Mouse (Mus musculus): ENCODE results near the gene Lrrc4c. TPM values are rescaled to one million over a fixed set of nuclear protein-coding genes. Genes with fewer than 3 reads are reported as not detected.
A peak's percentile ranks its signal among the peaks of the same experiment; 100 is the strongest.

Lrrc4c gene
- polyA plus RNA-seq, 1 experiment from 2014 or later: 40.0 TPM

GRCm38 (mm10) chr2:97524256-97524922 is 1206.4 kb downstream of the Lrrc4c start:
- Histone ChIP-seq H3K9me3 (ENCODE audit: control insufficient read depth, low read length) (no peaks in the 10 kb centered on the region), H3K4me1 (ENCODE audit: control insufficient read depth, insufficient read depth, low read length) (no peaks in the 10 kb centered on the region), H3K9ac (replicated peaks; ENCODE audit: low read depth, low read length) (no peak overlapping the region), H3K36me3 (ENCODE audit: control insufficient read depth, insufficient read depth, low read length) (no peaks in the 10 kb centered on the region), H3K27me3 (ENCODE audit: control insufficient read depth, insufficient read depth, low read length) (no peaks in the 10 kb centered on the region), H3K27ac (ENCODE audit: low read depth, low read length) (no peak overlapping the region), H3K4me3 (ENCODE audit: low read depth, low read length) (no peak overlapping the region), H3K4me2 (ENCODE audit: low read depth, low read length) (no peak overlapping the region)
- no peak for ATAC-seq (ENCODE audit: low read depth)
- 36% methylated on average over 2 of the region's 2 CpGs for WGBS

GRCm38 (mm10) chr2:97525107-97525506 is 1207.1 kb downstream of the Lrrc4c start:
- ATAC-seq (ENCODE audit: low read depth): no peak
- Histone ChIP-seq H3K4me1 (ENCODE audit: control insufficient read depth, insufficient read depth, low read length) (no peaks in the 10 kb centered on the region), H3K27me3 (ENCODE audit: control insufficient read depth, insufficient read depth, low read length) (no peaks in the 10 kb centered on the region), H3K36me3 (ENCODE audit: control insufficient read depth, insufficient read depth, low read length) (no peaks in the 10 kb centered on the region), H3K9me3 (ENCODE audit: control insufficient read depth, low read length) (no peaks in the 10 kb centered on the region), H3K4me3 (ENCODE audit: low read depth, low read length) (no peak overlapping the region), H3K27ac (ENCODE audit: low read depth, low read length) (no peak overlapping the region), H3K4me2 (ENCODE audit: low read depth, low read length) (no peak overlapping the region), H3K9ac (replicated peaks; ENCODE audit: low read depth, low read length) (no peak overlapping the region)
- 94% methylated on average over 2 of the region's 2 CpGs for WGBS

- H3K27me3 ChIP-seq (ENCODE audit: control insufficient read depth, insufficient read depth, low read length): no peaks in the 10 kb centered on the region
- no peak overlapping the region for H3K4me3 ChIP-seq (ENCODE audit: low read depth, low read length)
- no peaks in the 10 kb centered on the region for H3K36me3 ChIP-seq (ENCODE audit: control insufficient read depth, insufficient read depth, low read length)
- WGBS: 56% methylated on average over 4 of the region's 4 CpGs
- H3K4me1 ChIP-seq (ENCODE audit: control insufficient read depth, insufficient read depth, low read length): no peaks in the 10 kb centered on the region
- H3K4me2 ChIP-seq (ENCODE audit: low read depth, low read length): no peak overlapping the region
- H3K9ac ChIP-seq (replicated peaks; ENCODE audit: low read depth, low read length): no peak overlapping the region
- no peak overlapping the region for H3K27ac ChIP-seq (ENCODE audit: low read depth, low read length)
- ATAC-seq (ENCODE audit: low read depth): no peak
- no peaks in the 10 kb centered on the region for H3K9me3 ChIP-seq (ENCODE audit: control insufficient read depth, low read length)
Measured at GRCm38 (mm10) chr2:97530622-97531021, 1212.7 kb downstream of the Lrrc4c start.

- no peaks in the 10 kb centered on the region for H3K27me3 ChIP-seq (ENCODE audit: control insufficient read depth, insufficient read depth, low read length)
- peak; percentile 80 for ATAC-seq (ENCODE audit: low read depth)
- no peaks in the 10 kb centered on the region for H3K36me3 ChIP-seq (ENCODE audit: control insufficient read depth, insufficient read depth, low read length)
- WGBS: 53% methylated on average over 10 of the region's 10 CpGs
- no peak overlapping the region for H3K4me3 ChIP-seq (ENCODE audit: low read depth, low read length)
- peak overlapping the region; percentile 35; the same call in 1 of the 2 replicates for H3K27ac ChIP-seq (ENCODE audit: low read depth, low read length)
- H3K9me3 ChIP-seq (ENCODE audit: control insufficient read depth, low read length): no peaks in the 10 kb centered on the region
- peaks cover 6% of the 10 kb centered on the region; the same call in 1 of the 2 replicates for H3K4me1 ChIP-seq (ENCODE audit: control insufficient read depth, insufficient read depth, low read length)
- no peak overlapping the region for H3K4me2 ChIP-seq (ENCODE audit: low read depth, low read length)
- no peak overlapping the region for H3K9ac ChIP-seq (replicated peaks; ENCODE audit: low read depth, low read length)
Measured at GRCm38 (mm10) chr2:97543691-97544672, 1226.0 kb downstream of the Lrrc4c start.

GRCm38 (mm10) chr2:97544673-97545071 is 1226.7 kb downstream of the Lrrc4c start:
- ATAC-seq (ENCODE audit: low read depth): peak; percentile 57; the same call in 1 of the 2 replicates

GRCm38 (mm10) chr2:97545946-97546345 is 1228.0 kb downstream of the Lrrc4c start:
- Histone ChIP-seq H3K4me2 (ENCODE audit: low read depth, low read length) (no peak overlapping the region), H3K27me3 (ENCODE audit: control insufficient read depth, insufficient read depth, low read length) (no peaks in the 10 kb centered on the region), H3K36me3 (ENCODE audit: control insufficient read depth, insufficient read depth, low read length) (no peaks in the 10 kb centered on the region), H3K4me1 (ENCODE audit: control insufficient read depth, insufficient read depth, low read length) (peaks cover 6% of the 10 kb centered on the region; the same call in 1 of the 2 replicates), H3K27ac (ENCODE audit: low read depth, low read length) (no peak overlapping the region), H3K9ac (replicated peaks; ENCODE audit: low read depth, low read length) (no peak overlapping the region), H3K9me3 (ENCODE audit: control insufficient read depth, low read length) (no peaks in the 10 kb centered on the region), H3K4me3 (ENCODE audit: low read depth, low read length) (no peak overlapping the region)
- no peak for ATAC-seq (ENCODE audit: low read depth)
- WGBS: 95% methylated on average over 1 of the region's 1 CpGs

More at GRCm38 (mm10) chr2:97544673-97545071, 1226.7 kb downstream of the Lrrc4c start:
- no peak overlapping the region for H3K4me2 ChIP-seq (ENCODE audit: low read depth, low read length)
- H3K27ac ChIP-seq (ENCODE audit: low read depth, low read length): no peak overlapping the region
- no peaks in the 10 kb centered on the region for H3K9me3 ChIP-seq (ENCODE audit: control insufficient read depth, low read length)
- H3K4me3 ChIP-seq (ENCODE audit: low read depth, low read length): no peak overlapping the region
- no peaks in the 10 kb centered on the region for H3K27me3 ChIP-seq (ENCODE audit: control insufficient read depth, insufficient read depth, low read length)
- no peak overlapping the region for H3K9ac ChIP-seq (replicated peaks; ENCODE audit: low read depth, low read length)
- no peaks in the 10 kb centered on the region for H3K36me3 ChIP-seq (ENCODE audit: control insufficient read depth, insufficient read depth, low read length)
- H3K4me1 ChIP-seq (ENCODE audit: control insufficient read depth, insufficient read depth, low read length): peaks cover 6% of the 10 kb centered on the region; the same call in 1 of the 2 replicates

- no peaks in the 10 kb centered on the region for H3K27me3 ChIP-seq (ENCODE audit: control insufficient read depth, insufficient read depth, low read length)
- H3K9me3 ChIP-seq (ENCODE audit: control insufficient read depth, low read length): no peaks in the 10 kb centered on the region
- ATAC-seq (ENCODE audit: low read depth): no peak
- no peak overlapping the region for H3K9ac ChIP-seq (replicated peaks; ENCODE audit: low read depth, low read length)
- H3K4me1 ChIP-seq (ENCODE audit: control insufficient read depth, insufficient read depth, low read length): no peaks in the 10 kb centered on the region
- H3K4me2 ChIP-seq (ENCODE audit: low read depth, low read length): no peak overlapping the region
- WGBS: 50% methylated on average over 2 of the region's 2 CpGs
- no peaks in the 10 kb centered on the region for H3K36me3 ChIP-seq (ENCODE audit: control insufficient read depth, insufficient read depth, low read length)
- no peak overlapping the region for H3K27ac ChIP-seq (ENCODE audit: low read depth, low read length)
- no peak overlapping the region for H3K4me3 ChIP-seq (ENCODE audit: low read depth, low read length)
Measured at GRCm38 (mm10) chr2:97564509-97564908, 1246.5 kb downstream of the Lrrc4c start.

- H3K9ac ChIP-seq (replicated peaks; ENCODE audit: low read depth, low read length): no peak overlapping the region
- no peaks in the 10 kb centered on the region for H3K36me3 ChIP-seq (ENCODE audit: control insufficient read depth, insufficient read depth, low read length)
- no peaks in the 10 kb centered on the region for H3K27me3 ChIP-seq (ENCODE audit: control insufficient read depth, insufficient read depth, low read length)
- ATAC-seq (ENCODE audit: low read depth): no peak
- no peak overlapping the region for H3K4me2 ChIP-seq (ENCODE audit: low read depth, low read length)
- 83% methylated on average over 2 of the region's 2 CpGs for WGBS
- no peaks in the 10 kb centered on the region for H3K4me1 ChIP-seq (ENCODE audit: control insufficient read depth, insufficient read depth, low read length)
- H3K27ac ChIP-seq (ENCODE audit: low read depth, low read length): no peak overlapping the region
- no peak overlapping the region for H3K4me3 ChIP-seq (ENCODE audit: low read depth, low read length)
- no peaks in the 10 kb centered on the region for H3K9me3 ChIP-seq (ENCODE audit: control insufficient read depth, low read length)
Measured at GRCm38 (mm10) chr2:97568954-97569353, 1251.0 kb downstream of the Lrrc4c start.

GRCm38 (mm10) chr2:97574921-97575320 is 1257.0 kb downstream of the Lrrc4c start:
- no peak overlapping the region for H3K4me3 ChIP-seq (ENCODE audit: low read depth, low read length)
- H3K27ac ChIP-seq (ENCODE audit: low read depth, low read length): no peak overlapping the region
- no peak overlapping the region for H3K4me2 ChIP-seq (ENCODE audit: low read depth, low read length)
- no peaks in the 10 kb centered on the region for H3K9me3 ChIP-seq (ENCODE audit: control insufficient read depth, low read length)
- no peaks in the 10 kb centered on the region for H3K36me3 ChIP-seq (ENCODE audit: control insufficient read depth, insufficient read depth, low read length)
- H3K4me1 ChIP-seq (ENCODE audit: control insufficient read depth, insufficient read depth, low read length): no peaks in the 10 kb centered on the region
- H3K27me3 ChIP-seq (ENCODE audit: control insufficient read depth, insufficient read depth, low read length): no peaks in the 10 kb centered on the region
- no peak overlapping the region for H3K9ac ChIP-seq (replicated peaks; ENCODE audit: low read depth, low read length)
- ATAC-seq (ENCODE audit: low read depth): no peak
